Mouse (Mus musculus): ENCODE data around the gene Gal. TPM values are rescaled to one million over a fixed set of nuclear protein-coding genes. Genes with fewer than 3 reads are reported as not detected.

Gal gene
- not detected in 2 replicates for total RNA-seq (2017)

GRCm38 (mm10) chr19:3414268-3414733 is at the start of gene Gal:
Gene Gal, minus strand, starts transcription at chr19:3414544.
- ATAC-seq (ENCODE audit: extremely low read depth, insufficient number of reproducible peaks, low FRiP score, poor library complexity, severe bottlenecking) = peak; percentile 20; the same call in 1 of the 2 replicates

GRCm38 (mm10) chr19:3459986-3460385 is 45.6 kb upstream of the Gal start:
- no peak for ATAC-seq (ENCODE audit: extremely low read depth, insufficient number of reproducible peaks, low FRiP score, poor library complexity, severe bottlenecking)

- no peak for ATAC-seq (ENCODE audit: extremely low read depth, insufficient number of reproducible peaks, low FRiP score, poor library complexity, severe bottlenecking)
Measured at GRCm38 (mm10) chr19:3458331-3459099, 44.2 kb upstream of the Gal start.

GRCm38 (mm10) chr19:3457700-3458099 is 43.4 kb upstream of the Gal start:
- no peak for ATAC-seq (ENCODE audit: extremely low read depth, insufficient number of reproducible peaks, low FRiP score, poor library complexity, severe bottlenecking)

- no peak for ATAC-seq (ENCODE audit: extremely low read depth, insufficient number of reproducible peaks, low FRiP score, poor library complexity, severe bottlenecking)
Measured at GRCm38 (mm10) chr19:3451649-3452048, 37.3 kb upstream of the Gal start.

- ATAC-seq (ENCODE audit: extremely low read depth, insufficient number of reproducible peaks, low FRiP score, poor library complexity, severe bottlenecking) = peak; percentile 58
Measured at GRCm38 (mm10) chr19:3451170-3451569, 36.8 kb upstream of the Gal start.

GRCm38 (mm10) chr19:3450714-3451113 is 36.4 kb upstream of the Gal start:
- ATAC-seq (ENCODE audit: extremely low read depth, insufficient number of reproducible peaks, low FRiP score, poor library complexity, severe bottlenecking) = no peak

GRCm38 (mm10) chr19:3449248-3449647 is 34.9 kb upstream of the Gal start:
- ATAC-seq (ENCODE audit: extremely low read depth, insufficient number of reproducible peaks, low FRiP score, poor library complexity, severe bottlenecking) = no peak

- ATAC-seq (ENCODE audit: extremely low read depth, insufficient number of reproducible peaks, low FRiP score, poor library complexity, severe bottlenecking) = no peak
Measured at GRCm38 (mm10) chr19:3447348-3447747, 33.0 kb upstream of the Gal start.

- no peak for ATAC-seq (ENCODE audit: extremely low read depth, insufficient number of reproducible peaks, low FRiP score, poor library complexity, severe bottlenecking)
Measured at GRCm38 (mm10) chr19:3441092-3441491, 26.7 kb upstream of the Gal start.

GRCm38 (mm10) chr19:3440667-3441066 is 26.3 kb upstream of the Gal start:
- ATAC-seq (ENCODE audit: extremely low read depth, insufficient number of reproducible peaks, low FRiP score, poor library complexity, severe bottlenecking) = no peak

GRCm38 (mm10) chr19:3437980-3438379 is 23.6 kb upstream of the Gal start:
- ATAC-seq (ENCODE audit: extremely low read depth, insufficient number of reproducible peaks, low FRiP score, poor library complexity, severe bottlenecking) = no peak

- ATAC-seq (ENCODE audit: extremely low read depth, insufficient number of reproducible peaks, low FRiP score, poor library complexity, severe bottlenecking) = peak; percentile 49; the same call in 1 of the 2 replicates
Measured at GRCm38 (mm10) chr19:3436840-3437239, 22.5 kb upstream of the Gal start.

GRCm38 (mm10) chr19:3435824-3436223 is 21.5 kb upstream of the Gal start:
- no peak for ATAC-seq (ENCODE audit: extremely low read depth, insufficient number of reproducible peaks, low FRiP score, poor library complexity, severe bottlenecking)

- ATAC-seq (ENCODE audit: extremely low read depth, insufficient number of reproducible peaks, low FRiP score, poor library complexity, severe bottlenecking) = no peak
Measured at GRCm38 (mm10) chr19:3434641-3435040, 20.3 kb upstream of the Gal start.

GRCm38 (mm10) chr19:3434124-3434523 is 19.8 kb upstream of the Gal start:
- ATAC-seq (ENCODE audit: extremely low read depth, insufficient number of reproducible peaks, low FRiP score, poor library complexity, severe bottlenecking) = no peak

- ATAC-seq (ENCODE audit: extremely low read depth, insufficient number of reproducible peaks, low FRiP score, poor library complexity, severe bottlenecking) = no peak
Measured at GRCm38 (mm10) chr19:3431969-3432368, 17.6 kb upstream of the Gal start.

GRCm38 (mm10) chr19:3431066-3431465 is 16.7 kb upstream of the Gal start:
- ATAC-seq (ENCODE audit: extremely low read depth, insufficient number of reproducible peaks, low FRiP score, poor library complexity, severe bottlenecking) = no peak

- ATAC-seq (ENCODE audit: extremely low read depth, insufficient number of reproducible peaks, low FRiP score, poor library complexity, severe bottlenecking) = no peak
Measured at GRCm38 (mm10) chr19:3429156-3429816, 14.9 kb upstream of the Gal start.

Data from neutrophil, adult 5-6 weeks (primary cell).